Mouse (Mus musculus) adrenal gland, adult 18-20 months (tissue): Measurements from ENCODE around the gene Olfr718-ps1. TPM values are rescaled to one million over a fixed set of nuclear protein-coding genes. Genes with fewer than 3 reads are reported as not detected.
"Not testable (repeated sequence)": the region's sequence is repeated elsewhere in the genome, so short reads cannot be mapped to it uniquely, and the experiment has no call there.

Source experiments
- DNase-seq, 2 experiments: peaks; one replicate each; pipeline ENCODE4 v3.0.0; 2021 to 2022; ENCODE audit warnings: low spot score in 2 of 2
- long read RNA-seq, 2 experiments: library from polyadenylated mRNA; stranded (forward); transcript quantifications; one replicate each; pipeline ENCODE4 v2.0.0; 2021
- total RNA-seq, 2 experiments: library from RNA; stranded (reverse); gene quantifications; 1 replicate in 1 of 2; 2 replicates in 1 of 2; pipeline ENCODE4 v1.2.3; 2021

Olfr718-ps1 gene
- not detected for total RNA-seq
- long read RNA-seq, experiment 1, result 0 reads
- long read RNA-seq, experiment 2, result 0 reads

DNA sequence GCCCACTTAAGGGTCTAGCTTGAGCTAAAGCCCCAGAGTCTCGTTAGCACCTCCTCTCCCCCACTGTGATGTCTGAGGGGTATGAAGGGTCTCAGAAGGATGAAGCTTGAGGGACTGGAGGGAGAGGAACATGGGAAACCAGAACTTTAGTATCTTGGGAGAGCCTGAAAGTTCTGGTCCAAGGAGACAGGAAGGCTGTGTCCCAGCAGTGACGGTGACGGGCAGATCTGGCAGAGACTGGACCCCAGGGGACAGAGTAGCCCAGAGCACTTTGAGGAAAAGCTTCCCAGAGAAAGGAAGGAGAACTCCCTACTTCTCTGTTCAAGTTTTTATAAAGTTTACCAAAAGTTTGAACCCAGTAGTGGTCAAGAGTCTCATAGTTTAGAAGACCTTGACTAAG is at the start of gene Olfr718-ps1:
Olfr718-ps1 (minus strand) TSS at position 101 of the 400 bp plus-strand sequence.
- no peak for DNase-seq

DNA sequence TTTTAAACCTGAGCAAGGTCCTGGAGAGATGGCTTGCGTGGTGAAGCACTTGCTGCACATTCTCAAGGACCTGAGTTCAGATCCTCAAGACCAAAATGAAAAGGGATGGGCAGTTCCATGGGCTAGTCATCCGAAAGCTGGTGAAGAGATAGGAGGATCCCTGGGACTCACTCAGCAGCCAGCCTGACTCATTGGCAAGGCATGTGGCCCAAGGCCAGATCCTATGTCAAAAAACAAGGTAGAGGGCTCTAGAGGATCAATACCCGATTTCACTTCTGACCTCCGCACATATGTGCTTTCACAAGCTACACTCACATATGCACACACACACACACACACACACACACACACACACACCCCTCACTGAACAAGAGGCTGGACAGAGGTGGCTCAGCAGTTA is 49.1 kb upstream of the Olfr718-ps1 start:
- peak in 1 of 2 experiments; percentile 16 for DNase-seq

DNA sequence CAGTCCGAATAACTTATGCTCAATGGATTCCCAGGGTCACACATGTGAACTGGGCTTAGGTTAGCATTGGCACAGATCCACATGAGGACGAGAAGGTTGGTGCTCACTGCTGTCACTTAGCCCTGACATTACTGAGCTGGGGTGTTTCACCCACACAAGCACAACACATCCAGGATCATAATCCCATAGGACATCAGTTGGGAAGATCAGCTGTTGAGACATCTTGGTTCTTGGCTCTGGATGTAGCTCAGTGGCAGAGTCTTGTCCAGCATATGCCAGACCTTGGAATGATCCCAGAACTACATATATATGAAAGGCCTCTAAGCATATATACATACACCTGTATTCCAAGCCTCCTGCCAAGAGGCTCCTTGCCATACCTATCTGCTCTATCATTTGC is 47.8 kb upstream of the Olfr718-ps1 start:
- DNase-seq, result no peak

DNA sequence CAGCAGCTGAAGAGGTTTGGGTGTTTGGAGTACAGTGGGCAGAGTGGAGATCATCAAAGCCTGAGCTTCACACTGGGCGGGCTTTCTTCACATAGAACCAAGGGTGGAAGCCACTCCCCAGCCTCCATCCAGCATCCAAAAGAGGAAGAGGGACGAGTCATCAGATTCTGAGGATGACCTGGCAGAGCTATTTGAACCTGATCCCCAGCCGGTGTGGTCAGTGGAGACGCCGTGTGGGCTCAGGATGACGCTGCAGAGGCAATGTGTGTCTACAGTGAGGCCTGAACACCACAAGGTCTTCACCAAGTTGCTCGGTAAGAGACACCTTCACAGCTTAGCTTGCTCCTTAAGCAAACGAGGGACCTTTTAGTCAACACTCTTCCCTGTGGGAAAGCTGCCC is 47.4 kb upstream of the Olfr718-ps1 start:
- not testable (repeated sequence) for DNase-seq

DNA sequence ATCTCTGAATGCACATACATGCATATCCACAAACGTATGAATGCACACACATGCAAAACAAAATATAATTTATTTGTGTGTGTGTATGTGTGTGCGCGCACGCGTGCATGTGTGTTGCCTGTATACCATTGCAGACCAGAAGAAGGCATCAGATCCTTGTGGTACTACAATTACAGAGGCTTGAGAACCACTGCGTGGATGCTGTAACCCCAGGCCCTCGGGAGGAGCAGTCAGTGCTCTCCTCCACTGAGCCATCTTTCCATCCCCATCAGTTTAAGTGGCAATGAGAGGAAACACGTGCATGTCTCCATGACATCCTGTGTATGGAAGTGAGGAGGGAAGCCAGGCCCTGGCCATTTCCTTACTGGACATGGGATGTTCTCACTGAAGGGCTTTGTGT is 45.4 kb upstream of the Olfr718-ps1 start:
- no peak for DNase-seq

DNA sequence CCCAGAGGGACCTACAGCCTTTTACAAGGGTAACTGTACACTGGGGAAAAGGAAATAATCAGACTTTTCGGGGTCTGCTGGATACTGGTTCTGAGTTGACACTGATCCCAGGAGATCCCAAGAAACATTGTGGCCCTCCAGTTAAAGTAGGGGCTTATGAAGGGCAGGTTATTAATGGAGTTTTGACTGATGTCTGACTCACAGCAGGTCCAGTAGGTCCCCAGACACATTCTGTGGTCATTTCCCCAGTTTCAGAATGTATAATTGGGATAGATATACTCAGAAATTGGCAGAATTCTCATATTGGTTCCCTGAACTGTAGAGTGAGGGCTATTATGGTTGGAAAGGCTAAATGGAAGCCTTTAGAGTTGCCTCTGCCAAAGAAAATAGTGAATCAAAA is 40.6 kb upstream of the Olfr718-ps1 start:
- DNase-seq, result not testable (repeated sequence)

DNA sequence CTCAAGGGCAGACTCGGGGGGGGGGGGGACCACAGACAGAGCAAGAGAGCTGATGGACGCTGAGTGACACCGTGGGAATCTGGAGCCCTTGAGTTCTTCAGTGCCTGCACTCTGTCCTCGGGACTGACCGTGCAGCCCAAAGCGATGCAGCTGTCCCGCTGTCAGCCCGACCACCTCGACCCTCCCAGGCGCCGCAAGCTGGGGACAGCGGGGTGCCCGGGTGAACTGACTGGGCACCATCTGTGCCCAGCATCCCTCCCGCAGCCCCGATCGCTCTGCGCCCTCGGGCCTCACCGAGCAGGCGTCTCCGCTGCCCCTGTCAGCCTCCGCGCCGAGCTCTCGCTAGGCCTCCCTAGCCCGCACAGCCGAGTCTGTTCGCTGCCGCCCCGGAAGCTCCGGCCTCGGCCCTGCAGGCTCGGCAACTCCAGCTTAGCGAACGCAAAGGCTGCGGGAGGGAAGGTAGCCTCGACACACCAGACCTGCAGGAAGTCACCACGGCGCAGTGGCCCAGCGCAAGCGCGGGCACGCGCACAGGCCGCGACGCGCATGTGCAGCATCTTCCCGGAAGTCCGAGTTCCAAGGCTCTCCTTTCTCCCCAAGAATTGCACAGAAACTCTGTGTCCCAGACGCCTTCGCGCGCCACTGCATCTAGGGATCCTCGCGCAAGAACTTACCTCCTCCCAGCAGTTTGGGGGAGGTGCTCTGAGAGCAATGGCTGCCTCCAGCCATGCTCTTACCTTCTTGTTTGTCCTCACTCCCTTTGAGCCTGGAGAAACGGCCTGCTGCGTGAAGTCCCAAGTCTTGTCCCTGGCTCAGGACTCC is 33.1 kb upstream of the Olfr718-ps1 start, which contains the start of the genes Rbak and Spdye4b:
Rbak (minus strand) TSS at position 521 of the 822 bp plus-strand sequence.
Spdye4b (plus strand) TSS at position 763 of the 822 bp plus-strand sequence.
- DNase-seq, result peak; percentile 85 to 86

DNA sequence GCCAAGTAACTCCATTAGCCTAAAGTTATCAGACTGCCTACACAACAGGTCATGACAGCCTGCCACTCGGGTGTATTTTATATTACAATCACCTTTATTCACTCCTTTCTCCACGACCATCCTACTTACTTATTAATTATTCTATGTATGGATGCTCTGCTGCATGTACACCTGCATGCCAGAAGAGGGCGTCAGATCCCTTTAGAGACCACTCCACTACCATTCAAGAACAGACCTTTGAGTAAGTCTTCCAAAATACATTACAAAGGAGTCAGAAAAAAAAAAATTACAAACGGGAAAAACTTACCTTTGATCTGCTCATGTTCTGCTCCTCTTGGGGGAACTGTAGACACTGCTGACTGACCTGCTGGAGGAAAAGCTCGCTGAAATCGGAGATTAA is 31.8 kb upstream of the Olfr718-ps1 start:
- no peak for DNase-seq

DNA sequence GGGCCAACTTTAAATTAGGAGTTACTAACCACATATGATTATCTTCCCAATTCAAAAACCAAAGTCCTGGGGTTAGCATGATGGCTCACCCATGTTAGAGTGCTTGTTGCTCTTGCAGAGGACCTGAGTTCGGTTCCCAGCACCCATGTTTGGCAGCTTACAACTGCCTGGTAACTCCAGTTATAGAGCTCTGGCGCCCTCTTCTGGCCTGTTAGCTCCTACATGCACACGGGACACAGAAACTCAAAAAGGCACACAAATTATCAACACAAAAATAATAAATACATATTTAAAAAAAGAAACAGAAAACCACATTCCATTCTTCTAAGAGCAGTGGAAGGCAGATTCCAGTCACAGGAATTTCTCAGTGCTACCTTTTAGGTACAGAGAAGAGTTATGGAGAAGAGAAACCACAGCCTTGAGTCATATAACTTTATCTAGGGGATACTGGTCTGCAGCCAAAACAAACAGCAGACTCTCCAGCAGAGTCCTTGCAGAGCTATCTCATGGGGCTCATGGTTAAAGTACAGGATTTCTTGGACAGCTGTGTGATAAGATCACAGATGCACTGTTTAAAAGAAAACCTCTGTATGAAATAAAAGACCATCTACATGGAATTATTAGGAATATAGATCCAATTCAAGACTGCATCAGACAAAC is 30.3 kb upstream of the Olfr718-ps1 start:
- DNase-seq, result no peak

DNA sequence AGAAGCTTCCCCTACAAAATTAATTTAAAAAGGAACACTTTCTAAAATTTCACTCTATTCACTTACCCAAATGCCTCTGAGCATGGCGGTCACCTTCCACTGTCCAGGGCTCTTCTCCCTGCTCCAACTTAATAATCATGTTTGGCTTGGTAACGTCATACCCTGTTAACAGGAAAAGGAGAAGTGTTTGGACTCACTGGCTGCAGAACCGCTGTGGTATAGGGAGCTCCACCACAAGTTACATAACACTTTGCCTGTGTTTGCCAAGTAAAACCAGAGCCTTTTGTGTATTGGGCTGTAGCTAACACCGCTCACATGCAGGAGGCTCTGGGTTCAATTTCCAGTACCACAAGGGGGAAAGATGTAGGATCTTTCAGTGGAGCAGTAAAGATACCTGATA is 28.6 kb upstream of the Olfr718-ps1 start:
- no peak for DNase-seq

DNA sequence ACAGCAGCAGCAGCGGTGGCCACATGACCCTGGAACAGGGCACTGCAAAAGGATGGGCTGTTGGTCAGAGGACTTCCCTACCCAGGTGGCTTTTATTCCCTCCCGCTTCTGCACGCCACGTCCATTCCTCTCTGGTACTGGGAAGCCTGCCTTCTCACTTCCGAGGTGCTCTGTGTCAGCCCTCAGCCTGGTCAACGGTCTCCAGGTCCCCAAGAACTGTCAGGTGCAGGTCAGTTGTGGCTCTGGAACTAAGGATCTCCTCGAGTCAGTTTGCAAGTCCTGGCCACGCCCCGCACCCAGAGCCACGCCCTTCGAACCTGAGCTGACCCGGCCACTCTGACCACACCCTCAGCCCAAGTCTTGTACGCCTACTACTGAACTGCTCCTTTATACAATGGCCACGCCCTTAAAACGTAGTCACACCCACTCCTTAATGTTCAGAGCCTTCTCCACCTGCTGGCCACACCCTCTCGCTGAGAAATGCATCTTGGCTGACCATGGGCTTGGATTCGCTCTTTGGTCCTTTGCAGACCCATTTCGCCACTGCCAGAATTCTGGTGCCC is 18.2 kb upstream of the Olfr718-ps1 start:
- no peak for DNase-seq

DNA sequence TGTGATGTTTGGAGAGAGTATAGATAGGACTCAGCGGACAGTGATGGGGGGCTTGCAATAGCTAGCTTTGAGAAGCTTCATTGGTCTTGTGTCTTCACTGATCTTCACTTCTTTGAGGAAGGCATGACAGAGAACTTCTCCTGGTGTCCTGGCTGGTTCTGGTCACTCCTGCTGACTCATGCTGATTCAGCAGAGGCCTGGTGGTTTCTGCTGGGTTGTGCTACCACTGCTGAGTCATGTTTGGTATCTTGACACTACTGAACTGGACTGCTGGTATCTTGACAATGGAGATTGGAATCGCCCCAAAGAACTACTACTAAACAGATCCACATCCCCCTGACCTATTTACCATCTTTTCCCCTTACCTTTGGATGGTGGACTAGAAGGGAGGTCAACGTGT is 8.2 kb upstream of the Olfr718-ps1 start:
- DNase-seq, result no peak

DNA sequence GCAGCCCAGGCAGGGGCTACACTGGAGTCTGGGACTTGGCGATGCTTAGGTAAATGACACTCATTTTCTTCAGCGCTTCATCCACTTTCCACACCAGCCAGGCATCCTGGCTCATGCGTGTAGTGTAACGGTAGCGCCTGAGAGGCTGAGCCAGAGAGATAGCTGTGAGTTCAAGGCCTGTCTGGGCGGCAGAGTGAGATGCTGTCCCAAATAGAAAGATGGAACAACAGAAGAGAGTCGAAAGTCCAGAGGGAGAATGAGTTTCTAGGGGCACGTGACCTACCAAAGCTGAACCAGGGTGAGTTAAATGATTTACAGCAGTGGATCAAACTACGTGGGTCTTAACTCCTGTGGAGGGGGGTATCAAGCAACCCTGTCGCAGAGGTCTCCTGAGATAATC is 6.4 kb upstream of the Olfr718-ps1 start:
- no peak for DNase-seq

DNA sequence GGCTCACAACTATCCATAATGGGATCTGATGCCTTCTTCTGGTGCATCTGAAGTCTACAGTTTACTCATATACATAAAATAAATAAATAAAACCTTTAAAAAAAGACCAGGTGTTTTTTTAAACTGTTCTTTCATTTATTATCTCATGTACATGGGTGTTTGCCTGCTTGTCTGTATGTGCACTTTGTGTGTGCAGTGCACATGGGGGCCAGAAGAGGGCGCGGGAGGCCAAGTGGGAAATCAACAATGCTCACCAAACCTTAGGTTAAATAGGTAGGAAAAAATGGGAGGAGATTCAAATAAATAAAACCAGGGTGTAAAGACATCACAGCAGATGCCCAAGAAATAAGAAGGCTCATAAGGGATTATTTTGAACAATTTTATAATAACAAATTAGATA is 2.7 kb upstream of the Olfr718-ps1 start:
- DNase-seq, result no peak

DNA sequence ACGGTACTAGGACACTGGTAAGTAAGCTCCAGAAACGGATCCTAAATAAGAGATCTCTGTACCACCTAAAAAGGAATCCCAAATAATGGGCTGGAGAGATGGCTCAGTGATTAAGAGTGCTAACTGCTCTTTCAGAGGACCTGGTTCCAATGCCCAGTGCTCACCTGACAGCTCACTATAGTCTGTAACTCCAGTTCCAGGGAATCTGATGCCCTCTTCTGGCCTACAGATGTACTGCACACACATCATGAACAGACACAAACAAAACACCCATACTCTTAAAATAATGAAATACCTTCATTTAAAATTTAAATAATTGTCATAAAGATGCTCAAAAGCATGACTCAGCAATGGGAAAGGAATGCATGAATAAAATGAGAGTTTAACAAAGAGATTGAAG is 2.2 kb upstream of the Olfr718-ps1 start:
- DNase-seq, result no peak

DNA sequence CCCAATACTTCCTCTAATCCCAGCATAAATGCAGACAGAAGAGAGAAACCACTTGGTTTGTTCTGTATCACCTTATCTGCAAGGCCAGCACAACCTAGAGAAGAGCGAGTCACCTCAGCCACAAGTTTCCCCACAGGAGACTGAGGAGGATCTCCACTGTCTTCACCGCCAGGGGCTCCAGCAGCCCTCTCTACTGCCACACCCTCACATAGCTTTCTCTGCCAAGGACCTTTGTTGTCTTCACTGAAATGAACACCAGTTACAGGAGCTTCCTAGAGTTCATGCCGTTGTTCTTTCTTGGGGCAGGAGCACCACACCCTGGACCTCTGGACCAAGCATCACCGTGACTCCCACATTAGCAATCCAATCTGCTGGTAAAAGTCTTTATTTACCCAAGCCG is 1.3 kb upstream of the Olfr718-ps1 start:
- DNase-seq, result no peak

DNA sequence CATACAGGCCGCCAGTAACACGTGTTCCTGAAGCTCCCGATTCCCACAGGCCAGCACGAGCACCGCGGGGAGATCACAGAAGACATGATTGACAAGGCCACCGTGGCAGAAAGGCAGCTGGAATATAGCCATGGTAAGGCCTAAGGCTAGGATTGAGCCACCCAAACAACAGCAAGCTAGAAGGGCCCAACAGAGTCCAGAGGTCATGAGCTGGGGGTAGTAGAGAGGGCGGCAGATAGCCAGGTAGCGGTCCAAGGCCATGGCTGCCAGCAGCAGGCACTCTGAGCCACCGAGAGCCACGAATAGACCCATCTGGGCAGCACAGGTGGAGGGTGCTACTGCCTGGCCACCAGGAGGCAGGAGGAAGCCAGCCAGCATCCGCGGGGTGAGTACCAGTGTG is 9.8 kb downstream of the Olfr718-ps1 start:
- DNase-seq, result no peak

DNA sequence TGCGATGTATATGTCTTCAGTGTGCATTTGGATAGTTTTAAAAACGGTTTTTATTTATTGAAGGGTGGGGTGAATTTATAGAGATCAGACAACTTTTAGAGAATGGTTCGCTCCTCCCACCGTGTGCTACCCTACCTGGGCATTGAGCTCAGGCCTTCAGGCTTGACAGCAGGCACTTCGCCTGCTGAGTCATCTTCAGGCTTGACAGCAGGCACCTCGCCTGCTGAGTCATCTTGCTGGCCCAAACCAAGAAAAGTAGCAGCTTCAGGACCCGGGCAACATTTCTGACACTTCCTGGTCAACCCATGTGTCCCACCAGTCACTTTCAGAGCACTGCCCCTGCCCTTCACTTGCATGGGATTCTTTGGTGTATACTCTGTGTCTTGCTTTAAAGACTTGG is 12.3 kb downstream of the Olfr718-ps1 start:
- no peak for DNase-seq

DNA sequence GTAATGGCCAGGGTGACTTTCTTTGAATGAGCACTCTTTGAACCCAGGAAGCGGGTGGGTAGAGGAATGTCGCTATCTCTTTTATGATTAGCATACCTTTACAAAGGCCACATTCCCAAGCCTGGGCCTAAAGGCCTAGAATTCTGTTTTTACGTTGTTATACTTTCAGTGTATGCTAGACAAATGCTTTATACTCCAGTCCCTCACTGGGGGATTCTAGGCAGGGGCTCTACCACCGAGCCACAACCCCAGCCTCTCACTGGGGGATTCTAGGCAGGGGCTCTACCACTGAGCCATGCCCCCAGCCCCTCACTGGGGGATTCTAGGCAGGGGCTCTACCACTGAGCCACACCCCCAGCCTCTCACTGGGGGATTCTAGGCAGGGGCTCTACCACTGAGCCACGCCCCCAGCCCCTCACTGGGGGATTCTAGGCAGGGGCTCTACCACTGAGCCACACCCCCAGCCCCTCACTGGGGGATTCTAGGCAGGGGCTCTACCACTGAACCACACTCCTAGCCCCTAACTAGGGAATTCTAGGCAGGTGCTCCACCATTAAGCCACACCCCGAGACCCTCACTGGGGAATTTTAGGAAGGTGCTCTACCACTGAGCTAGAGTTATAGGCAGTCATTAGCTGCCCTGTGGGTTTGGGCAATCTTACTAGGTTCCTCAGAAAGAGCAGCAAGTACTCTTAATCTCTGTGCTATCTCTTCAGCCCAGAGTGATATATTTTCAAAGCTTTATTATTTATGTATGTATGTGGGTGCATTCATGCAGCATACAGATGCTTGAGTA is 13.0 kb downstream of the Olfr718-ps1 start:
- not testable (repeated sequence) for DNase-seq

DNA sequence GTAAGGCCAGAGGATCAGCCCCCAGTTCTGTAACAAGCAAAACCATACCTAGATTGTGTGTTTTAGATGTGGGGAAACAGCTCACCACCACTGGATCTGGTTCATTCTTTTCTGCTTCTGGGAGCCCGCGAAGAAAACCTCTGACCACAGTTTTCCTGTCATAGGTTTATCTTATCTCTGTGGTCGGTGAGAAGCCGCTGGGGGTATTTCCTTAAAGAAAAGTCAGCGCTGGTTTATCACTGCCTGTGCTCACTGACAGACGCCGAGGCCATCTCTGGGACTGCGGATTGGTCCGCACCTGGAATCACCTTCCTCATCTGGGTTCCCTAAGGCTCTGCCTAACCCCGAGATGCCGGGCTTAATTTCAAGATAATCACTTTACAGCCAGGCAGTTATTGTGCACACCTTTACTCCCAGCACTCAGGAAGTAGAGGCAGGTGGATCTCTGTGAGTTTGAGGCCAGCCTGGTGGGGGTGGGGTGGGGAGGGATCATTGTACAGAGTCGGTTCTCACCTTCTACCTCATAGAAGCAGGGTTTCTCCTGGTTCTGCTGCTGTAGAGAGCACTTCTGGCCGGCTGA is 14.4 kb downstream of the Olfr718-ps1 start:
- DNase-seq, result no peak

DNA sequence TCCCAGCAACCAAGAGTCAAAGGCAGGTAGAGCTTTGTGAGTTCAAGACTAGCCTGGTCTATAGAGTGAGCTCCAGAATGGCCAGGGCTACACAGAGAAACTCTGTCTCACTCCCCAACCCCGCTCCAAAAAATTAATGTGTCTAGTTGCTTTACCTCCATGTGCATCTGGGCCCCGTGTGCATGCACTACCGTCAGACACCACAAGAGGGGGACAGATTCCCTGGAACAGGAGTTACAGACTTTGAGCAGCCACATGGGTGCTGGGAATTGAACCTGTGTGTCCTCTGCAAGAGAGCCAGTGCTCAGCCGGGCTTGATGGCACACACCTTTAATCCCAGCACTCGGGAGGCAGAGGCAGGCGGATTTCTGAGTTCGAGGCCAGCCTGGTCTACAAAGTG is 17.0 kb downstream of the Olfr718-ps1 start:
- peak in 1 of 2 experiments; percentile 28 for DNase-seq
